Mouse (Mus musculus) forebrain, embryonic 13.5 days (tissue): ENCODE results near the gene Igsf9b. TPM values are rescaled to one million over a fixed set of nuclear protein-coding genes. Genes with fewer than 3 reads are reported as not detected.
A peak's percentile ranks its signal among the peaks of the same experiment; 100 is the strongest.

Experiments
- ATAC-seq: fragments of 200-750 bp; cut with Nextera tagmentation; 2 replicates; pipeline ENCODE4 v1.8.0; 2017
- H3K27ac ChIP-seq: fragments of 300-500 bp; sonication (generic); 2 replicates; pipeline ENCODE4 v1.5.1; 2015; ENCODE audit warnings: inconsistent platforms, mild to moderate bottlenecking, moderate library complexity
- H3K27me3 ChIP-seq: fragments of 300-500 bp; sonication (generic); 2 replicates; pipeline ENCODE4 v1.6.1; 2015; ENCODE audit warnings: mild to moderate bottlenecking, inconsistent platforms
- H3K36me3 ChIP-seq: fragments of 300-500 bp; sonication (generic); 2 replicates; pipeline ENCODE4 v1.6.1; 2015; ENCODE audit warnings: mild to moderate bottlenecking, inconsistent platforms; ENCODE audit not compliant: poor library complexity, severe bottlenecking
- H3K4me1 ChIP-seq: fragments of 300-500 bp; sonication (generic); 2 replicates; pipeline ENCODE4 v1.6.1; 2015; ENCODE audit warnings: inconsistent platforms
- H3K4me2 ChIP-seq: fragments of 300-500 bp; sonication (generic); 2 replicates; pipeline ENCODE4 v1.6.1; 2015; ENCODE audit warnings: inconsistent platforms, mild to moderate bottlenecking, moderate library complexity
- H3K4me3 ChIP-seq: fragments of 300-500 bp; sonication (generic); 2 replicates; pipeline ENCODE4 v1.5.1; 2015; ENCODE audit warnings: mild to moderate bottlenecking, inconsistent platforms
- H3K9ac ChIP-seq: fragments of 300-500 bp; sonication (generic); 2 replicates; pipeline ENCODE4 v1.6.1; 2015; ENCODE audit warnings: mild to moderate bottlenecking, inconsistent platforms
- H3K9me3 ChIP-seq: fragments of 300-500 bp; sonication (generic); replicated peaks from 2 replicates; pipeline ENCODE4 v1.6.1; 2016; ENCODE audit warnings: inconsistent platforms
- whole genome bisulfite sequencing: fragments of 180-500 bp; shearing (Covaris S2); methylation state at CpG from one replicate; pipeline ENCODE4 v1.1.7; 2015; 5-methylcytosine and 5-hydroxymethylcytosine counted together
- polyA plus RNA-seq: library from polyadenylated mRNA; unstranded; fragments of >200 nt; fragmentation: Nextera tagmentation; extraction: Ambion mirVana; gene quantifications from 2 replicates; pipeline ENCODE4 v1.2.1, GENCODE M21; 2015

Gene Igsf9b
- polyA plus RNA-seq, 1 experiment from 2014 or later = 9.4 TPM

DNA sequence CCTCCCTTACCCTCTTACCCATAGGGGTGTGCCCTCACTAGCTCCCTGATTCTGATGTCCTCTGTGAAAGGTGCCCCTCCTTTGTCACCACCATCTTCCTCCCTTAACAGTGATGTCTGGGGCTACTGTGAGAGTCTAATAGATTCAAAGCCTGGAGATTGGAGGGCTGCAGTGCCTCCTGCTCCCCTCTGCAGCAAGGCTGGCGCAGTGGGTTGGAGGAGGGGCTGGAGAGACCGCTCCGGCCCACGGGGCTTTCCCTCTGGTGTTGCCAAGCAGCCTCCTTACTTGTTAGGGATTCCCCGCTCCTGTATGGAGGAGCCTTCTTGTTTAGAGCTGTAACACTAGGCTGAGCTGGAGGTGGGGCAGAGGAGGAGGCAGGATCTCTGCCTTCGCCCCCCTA, 9.6 kb downstream of the Igsf9b start:
- H3K27me3 ChIP-seq = no peaks in the 10 kb centered on the region
- H3K4me1 ChIP-seq = peaks cover 60% of the 10 kb centered on the region
- H3K9ac ChIP-seq = peak overlapping the region; percentile 51
- H3K9me3 ChIP-seq = no peaks in the 10 kb centered on the region
- peak; percentile 74 for ATAC-seq
- H3K27ac ChIP-seq = peak overlapping the region; percentile 78
- peaks cover 26% of the 10 kb centered on the region for H3K36me3 ChIP-seq
- peak overlapping the region; percentile 23 for H3K4me2 ChIP-seq
- no peak overlapping the region for H3K4me3 ChIP-seq
- WGBS = 17% methylated on average over 6 of the region's 6 CpGs

DNA sequence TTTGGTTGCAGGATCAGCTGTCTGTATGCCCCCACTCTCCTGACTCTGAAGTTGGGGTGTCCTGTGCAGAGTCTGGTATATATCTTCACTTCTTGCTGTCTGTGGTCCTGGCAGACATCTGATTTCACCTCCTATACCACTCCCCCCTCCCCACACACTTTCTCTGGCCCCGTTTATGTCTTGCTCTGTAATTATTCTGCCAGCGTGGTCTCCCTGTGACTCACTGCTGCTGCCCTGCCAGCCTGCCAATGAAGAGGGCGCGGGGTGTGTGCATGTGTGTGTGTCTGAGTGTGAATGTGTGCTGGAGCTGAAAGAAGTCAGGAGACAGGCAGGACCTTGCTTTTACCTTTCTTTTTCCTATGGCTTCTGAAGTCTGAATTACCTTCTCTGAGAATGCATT, 11.0 kb downstream of the Igsf9b start:
- Histone ChIP-seq H3K27ac (no peak overlapping the region), H3K4me2 (no peak overlapping the region), H3K36me3 (peaks cover 26% of the 10 kb centered on the region), H3K9ac (no peak overlapping the region; the same call in 1 of the 2 replicates), H3K9me3 (no peaks in the 10 kb centered on the region), H3K4me1 (peaks cover 56% of the 10 kb centered on the region), H3K4me3 (no peak overlapping the region), H3K27me3 (no peaks in the 10 kb centered on the region)
- no peak for ATAC-seq
- 64% methylated on average over 4 of the region's 4 CpGs for WGBS

DNA sequence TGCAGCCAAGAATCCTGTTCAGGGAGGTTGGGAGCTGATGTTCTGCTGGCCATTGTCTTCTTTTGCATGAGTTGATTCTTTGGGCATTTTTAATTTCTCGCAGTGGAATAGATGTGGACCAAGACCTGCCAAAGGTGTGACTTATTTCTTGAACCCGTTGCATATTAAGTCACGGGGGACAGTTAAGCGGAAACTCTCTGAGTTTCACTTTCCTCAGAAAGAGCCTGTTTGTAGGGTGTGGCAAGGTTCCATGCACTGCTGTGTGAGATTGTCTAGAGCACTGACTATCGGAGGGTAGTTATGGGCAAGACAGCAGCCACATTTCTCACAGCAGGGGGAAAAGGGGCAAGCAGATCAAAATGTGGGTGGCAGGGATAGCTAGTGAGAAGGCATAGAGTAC, 14.4 kb downstream of the Igsf9b start:
- ATAC-seq = no peak
- Histone ChIP-seq H3K36me3 (peaks cover 44% of the 10 kb centered on the region), H3K9me3 (no peaks in the 10 kb centered on the region), H3K27me3 (no peaks in the 10 kb centered on the region), H3K27ac (no peak overlapping the region), H3K4me3 (no peak overlapping the region), H3K4me2 (no peak overlapping the region), H3K9ac (no peak overlapping the region), H3K4me1 (peaks cover 23% of the 10 kb centered on the region)
- 97% methylated on average over 5 of the region's 5 CpGs for WGBS

DNA sequence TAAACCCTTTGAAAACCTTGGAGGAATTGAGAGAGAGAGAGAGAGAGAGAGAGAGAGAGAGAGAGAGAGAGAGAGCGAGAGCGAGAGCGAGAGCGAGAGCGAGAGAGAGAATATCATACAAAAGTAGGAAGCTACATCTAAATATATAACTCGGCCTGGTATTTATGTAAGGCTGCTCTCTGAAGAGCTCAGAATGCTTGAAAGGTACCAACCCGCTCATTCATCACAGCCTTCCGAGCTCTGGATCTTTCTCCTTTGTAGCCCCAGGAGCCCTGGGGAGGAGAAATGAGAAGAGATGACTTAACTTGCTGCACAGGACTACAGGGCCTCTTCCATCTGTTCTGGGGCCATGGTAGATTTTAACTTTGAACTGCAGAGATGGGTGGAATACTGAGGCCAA, 22.3 kb downstream of the Igsf9b start:
- H3K27me3 ChIP-seq = no peaks in the 10 kb centered on the region
- H3K9ac ChIP-seq = no peak overlapping the region
- H3K4me2 ChIP-seq = no peak overlapping the region
- no peak overlapping the region for H3K27ac ChIP-seq
- 94% methylated on average over 8 of the region's 8 CpGs for WGBS
- ATAC-seq = no peak
- peaks cover 11% of the 10 kb centered on the region for H3K4me1 ChIP-seq
- no peak overlapping the region for H3K4me3 ChIP-seq
- H3K36me3 ChIP-seq = peaks cover 75% of the 10 kb centered on the region
- H3K9me3 ChIP-seq = no peaks in the 10 kb centered on the region

DNA sequence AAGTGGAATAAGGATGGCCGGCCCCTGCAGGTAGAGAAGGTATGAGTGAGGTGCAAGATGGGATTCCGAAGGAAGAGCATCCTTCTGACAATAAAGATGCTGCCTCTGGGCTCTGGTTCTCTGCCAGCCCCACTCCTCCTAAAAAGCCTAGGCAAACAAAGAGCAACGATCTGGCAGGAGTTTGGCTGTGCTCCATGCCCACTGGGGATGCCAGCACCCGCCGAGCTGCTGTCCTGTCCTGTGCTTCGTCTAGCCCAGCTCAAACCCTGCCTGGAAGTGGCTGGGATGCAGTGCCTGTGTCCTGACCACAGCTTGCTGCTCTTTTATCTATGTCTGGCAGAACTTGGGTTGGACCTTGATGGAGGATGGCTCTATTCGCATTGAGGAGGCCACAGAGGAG, 23.3 kb downstream of the Igsf9b start:
- peaks cover 11% of the 10 kb centered on the region for H3K4me1 ChIP-seq
- H3K9ac ChIP-seq = peak overlapping the region; percentile 32; the same call in 1 of the 2 replicates
- peak; percentile 46; the same call in 1 of the 2 replicates for ATAC-seq
- no peaks in the 10 kb centered on the region for H3K27me3 ChIP-seq
- no peaks in the 10 kb centered on the region for H3K9me3 ChIP-seq
- no peak overlapping the region for H3K4me3 ChIP-seq
- H3K4me2 ChIP-seq = no peak overlapping the region
- H3K36me3 ChIP-seq = peaks cover 80% of the 10 kb centered on the region
- H3K27ac ChIP-seq = no peak overlapping the region
- 68% methylated on average over 7 of the region's 7 CpGs for WGBS

DNA sequence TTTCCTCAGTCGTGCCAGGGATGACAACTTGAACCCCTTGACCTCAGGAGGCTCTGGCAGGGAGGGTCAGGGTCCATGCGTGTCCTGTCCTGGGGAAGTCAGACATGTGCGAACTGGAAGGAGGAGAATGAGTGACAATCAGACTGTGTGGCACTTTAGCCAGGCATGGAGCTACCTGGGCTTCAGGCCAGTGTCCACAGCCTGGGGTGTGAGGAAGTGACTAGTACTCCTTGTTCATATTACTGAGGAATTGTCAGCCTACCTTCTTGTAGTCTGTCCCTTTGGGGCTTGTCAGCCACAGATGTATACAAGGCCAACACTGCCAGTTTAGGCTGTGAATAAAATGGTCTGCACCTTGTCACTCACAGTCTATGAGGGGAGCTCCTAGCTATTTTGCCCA, 24.4 kb downstream of the Igsf9b start:
- ATAC-seq = no peak
- Histone ChIP-seq H3K4me1 (peaks cover 11% of the 10 kb centered on the region), H3K27ac (no peak overlapping the region), H3K27me3 (no peaks in the 10 kb centered on the region), H3K4me2 (no peak overlapping the region), H3K36me3 (peaks cover 75% of the 10 kb centered on the region), H3K9me3 (no peaks in the 10 kb centered on the region), H3K9ac (no peak overlapping the region), H3K4me3 (no peak overlapping the region)
- WGBS = 99% methylated on average over 3 of the region's 3 CpGs

DNA sequence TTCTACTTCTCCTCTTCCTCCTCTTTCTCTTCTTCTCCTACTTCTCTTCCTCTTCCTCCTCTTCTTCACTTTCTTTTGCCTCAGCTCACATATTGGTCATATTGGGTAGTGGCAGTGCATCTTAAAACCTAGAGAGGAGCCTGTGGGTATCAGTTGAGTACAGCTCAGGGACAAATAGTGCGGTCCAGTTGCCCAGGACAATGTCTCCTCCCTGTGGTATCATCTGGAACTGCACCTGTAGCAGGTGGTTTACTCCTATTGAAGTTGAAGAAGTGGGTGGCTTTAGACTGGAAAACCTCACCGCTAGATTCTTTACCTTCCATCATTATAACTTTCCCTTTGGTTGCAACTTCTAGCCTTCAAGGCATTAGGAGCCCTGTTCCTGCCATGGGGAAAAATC, 26.9 kb downstream of the Igsf9b start:
- Histone ChIP-seq H3K27me3 (no peaks in the 10 kb centered on the region), H3K36me3 (peaks cover 68% of the 10 kb centered on the region), H3K4me1 (peaks cover 11% of the 10 kb centered on the region), H3K9ac (no peak overlapping the region), H3K27ac (no peak overlapping the region), H3K9me3 (no peaks in the 10 kb centered on the region), H3K4me3 (no peak overlapping the region), H3K4me2 (no peak overlapping the region)
- WGBS = 40% methylated on average over 2 of the region's 2 CpGs
- ATAC-seq = peak; percentile 75; the same call in 1 of the 2 replicates

DNA sequence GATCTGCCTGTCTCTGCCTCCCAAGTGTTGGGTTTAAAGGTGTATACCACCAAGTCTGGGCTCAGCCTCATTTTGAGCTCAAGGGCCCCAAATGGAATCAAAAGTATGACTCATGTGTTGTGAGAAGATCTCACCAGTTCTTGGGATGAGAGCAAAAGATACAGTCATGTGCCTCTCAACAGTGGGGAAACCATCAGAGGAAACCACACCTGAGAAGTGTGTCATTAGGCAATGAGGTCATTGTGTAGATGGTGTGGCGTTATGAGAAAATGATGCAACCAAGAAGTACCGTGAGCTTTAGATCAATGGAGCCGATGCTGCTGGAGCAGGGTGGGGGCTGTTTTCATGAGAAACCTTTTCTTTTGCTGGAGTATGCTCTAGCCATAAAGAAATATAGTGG, 28.6 kb downstream of the Igsf9b start:
- ATAC-seq = no peak
- WGBS = 95% methylated on average over 3 of the region's 3 CpGs
- Histone ChIP-seq H3K4me3 (no peak overlapping the region), H3K9me3 (no peaks in the 10 kb centered on the region), H3K27ac (no peak overlapping the region), H3K4me2 (no peak overlapping the region), H3K27me3 (no peaks in the 10 kb centered on the region), H3K9ac (no peak overlapping the region), H3K4me1 (peaks cover 7% of the 10 kb centered on the region), H3K36me3 (peaks cover 62% of the 10 kb centered on the region)

DNA sequence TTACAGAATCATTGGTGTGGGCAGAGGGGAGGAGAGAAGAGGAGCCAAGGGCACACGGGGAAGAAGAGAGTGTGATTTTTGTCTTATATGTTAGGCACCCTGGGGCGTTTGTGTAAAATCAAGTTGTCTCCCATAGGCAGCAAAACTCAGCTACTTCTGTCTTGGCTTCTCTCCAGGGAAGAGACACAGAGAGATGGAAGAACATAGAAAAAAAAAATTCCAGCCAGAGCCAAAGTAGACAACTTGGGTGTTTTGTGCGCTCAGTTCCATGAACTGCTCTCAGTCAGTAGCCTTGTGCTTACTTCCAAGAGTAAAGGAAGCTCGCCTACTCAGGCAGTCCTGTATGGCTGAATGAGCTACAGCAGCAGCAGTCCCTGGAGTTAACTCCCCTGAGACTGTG, 31.4 kb downstream of the Igsf9b start:
- WGBS = 83% methylated on average over 4 of the region's 4 CpGs
- no peak overlapping the region for H3K4me2 ChIP-seq

DNA sequence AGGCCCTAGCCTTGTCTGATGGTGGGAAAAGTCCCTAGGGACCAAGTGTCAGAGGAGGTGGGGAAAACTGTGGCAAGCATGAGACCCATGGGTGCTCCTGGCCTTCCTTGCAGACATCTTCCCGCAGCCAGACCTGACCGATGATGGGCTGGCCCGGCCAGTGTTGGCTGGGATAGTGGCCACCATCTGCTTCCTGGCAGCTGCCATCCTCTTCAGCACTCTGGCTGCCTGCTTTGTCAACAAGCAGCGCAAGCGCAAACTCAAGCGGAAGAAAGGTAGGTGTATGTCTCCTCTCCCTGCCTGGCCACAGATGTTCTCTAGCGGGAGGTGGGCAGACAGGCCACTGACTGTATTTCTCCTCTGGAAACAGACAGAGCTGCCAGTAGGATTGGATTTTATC, 32.5 kb downstream of the Igsf9b start:
- Histone ChIP-seq H3K36me3 (peaks cover 70% of the 10 kb centered on the region), H3K9ac (no peak overlapping the region), H3K4me3 (no peak overlapping the region), H3K27me3 (no peaks in the 10 kb centered on the region), H3K9me3 (no peaks in the 10 kb centered on the region), H3K4me1 (peaks cover 9% of the 10 kb centered on the region), H3K27ac (no peak overlapping the region), H3K4me2 (no peak overlapping the region)
- 87% methylated on average over 7 of the region's 7 CpGs for WGBS
- ATAC-seq = no peak

More for the DNA sequence above, 31.4 kb downstream of the Igsf9b start:
- Histone ChIP-seq H3K9me3 (no peaks in the 10 kb centered on the region), H3K9ac (no peak overlapping the region), H3K27me3 (no peaks in the 10 kb centered on the region), H3K36me3 (peaks cover 63% of the 10 kb centered on the region), H3K4me3 (no peak overlapping the region), H3K27ac (no peak overlapping the region), H3K4me1 (peaks cover 4% of the 10 kb centered on the region; the same call in 1 of the 2 replicates)
- ATAC-seq = no peak

DNA sequence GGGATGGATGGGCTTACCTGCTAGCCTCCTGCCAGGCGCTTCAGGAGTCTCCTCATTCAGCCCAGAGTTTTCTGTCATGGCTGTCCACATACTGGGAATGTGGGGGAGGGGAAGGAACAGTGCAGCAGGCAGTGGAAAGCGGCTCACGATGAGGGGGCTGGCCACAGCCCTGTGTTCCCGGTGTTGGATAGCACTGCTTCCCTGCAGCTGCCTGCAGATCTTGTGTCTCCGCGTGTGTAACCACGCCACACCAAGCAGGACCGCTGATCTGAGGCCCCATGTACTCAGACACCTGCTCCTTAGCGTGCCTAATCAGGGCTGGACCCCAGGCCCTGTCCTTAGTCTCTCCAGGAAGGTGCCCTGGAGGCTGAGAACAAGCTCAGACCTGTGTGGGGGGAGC, 35.9 kb downstream of the Igsf9b start:
- Histone ChIP-seq H3K9me3 (no peaks in the 10 kb centered on the region), H3K4me1 (peaks cover 19% of the 10 kb centered on the region), H3K4me3 (no peak overlapping the region), H3K4me2 (no peak overlapping the region), H3K27ac (no peak overlapping the region), H3K9ac (no peak overlapping the region), H3K27me3 (no peaks in the 10 kb centered on the region), H3K36me3 (peaks cover 44% of the 10 kb centered on the region)
- WGBS = 86% methylated on average over 9 of the region's 9 CpGs
- no peak for ATAC-seq

DNA sequence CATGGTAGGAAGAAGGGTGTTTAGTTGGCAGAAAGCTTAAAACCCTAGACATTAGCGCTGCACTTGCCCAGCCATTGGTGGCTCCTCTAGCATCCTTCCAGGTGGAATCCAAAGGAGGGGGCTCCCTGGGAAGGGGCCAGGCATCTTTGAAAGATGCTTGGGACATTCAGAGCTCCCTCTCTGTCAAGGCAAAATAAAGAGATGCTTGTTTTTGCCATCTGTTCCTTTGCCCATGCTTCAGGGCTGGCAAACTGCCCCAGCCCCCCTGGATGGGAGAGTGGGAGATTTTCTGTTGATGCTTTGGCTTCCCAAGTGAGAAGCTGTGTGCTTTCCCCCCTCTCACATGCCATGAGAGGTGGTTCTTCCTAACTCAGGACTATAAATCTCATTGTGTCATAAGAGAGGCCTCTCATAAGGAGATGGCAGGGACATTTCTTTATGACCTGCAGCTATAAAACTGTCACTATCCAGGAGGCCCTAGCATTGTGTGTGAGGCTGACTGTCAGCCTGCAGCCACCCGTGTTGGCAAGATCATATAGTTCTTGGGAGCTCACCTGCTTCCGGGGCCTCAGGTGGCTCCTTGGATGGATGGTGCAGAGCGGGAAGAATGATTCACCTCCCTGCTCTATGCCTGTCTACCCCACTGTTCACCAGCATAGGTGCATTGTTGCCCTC, 38.1 kb downstream of the Igsf9b start:
- peaks cover 45% of the 10 kb centered on the region for H3K36me3 ChIP-seq
- H3K27ac ChIP-seq = peak overlapping the region; percentile 33; the same call in 1 of the 2 replicates
- H3K4me1 ChIP-seq = peaks cover 15% of the 10 kb centered on the region
- H3K4me3 ChIP-seq = no peak overlapping the region
- ATAC-seq = peak; percentile 58
- H3K27me3 ChIP-seq = no peaks in the 10 kb centered on the region
- no peak overlapping the region for H3K9ac ChIP-seq
- no peaks in the 10 kb centered on the region for H3K9me3 ChIP-seq
- whole genome bisulfite sequencing = 76% methylated on average over 4 of the region's 4 CpGs
- no peak overlapping the region for H3K4me2 ChIP-seq

DNA sequence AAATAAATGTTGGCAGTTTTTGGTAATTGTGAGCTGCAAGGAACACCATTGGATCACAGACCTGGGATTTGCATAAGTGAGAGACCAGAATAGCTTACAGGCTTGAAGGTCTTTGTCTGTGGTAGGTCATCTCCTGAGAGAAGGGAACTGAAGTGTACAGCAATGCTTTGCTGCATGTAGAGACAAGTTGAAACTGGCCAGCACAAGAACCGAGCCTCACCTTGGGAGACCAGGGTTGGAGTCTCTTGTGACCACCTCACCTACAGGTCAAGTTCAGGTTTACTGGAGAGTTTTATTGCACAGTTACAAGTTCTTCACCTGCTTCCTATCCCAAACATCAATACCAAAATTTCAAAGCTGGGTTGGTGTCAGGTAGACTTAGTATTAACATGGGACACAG, 40.2 kb downstream of the Igsf9b start:
- no peak overlapping the region for H3K27ac ChIP-seq

More for the DNA sequence above, 40.2 kb downstream of the Igsf9b start:
- 97% methylated on average over 1 of the region's 1 CpGs for WGBS
- no peak for ATAC-seq
- H3K4me3 ChIP-seq = no peak overlapping the region
- no peaks in the 10 kb centered on the region for H3K27me3 ChIP-seq
- peaks cover 15% of the 10 kb centered on the region for H3K4me1 ChIP-seq
- no peaks in the 10 kb centered on the region for H3K9me3 ChIP-seq
- H3K9ac ChIP-seq = no peak overlapping the region
- no peak overlapping the region for H3K4me2 ChIP-seq
- peaks cover 47% of the 10 kb centered on the region for H3K36me3 ChIP-seq
